Mouse (Mus musculus): ENCODE results near the gene Cadps2.

Gene Cadps2

DNA sequence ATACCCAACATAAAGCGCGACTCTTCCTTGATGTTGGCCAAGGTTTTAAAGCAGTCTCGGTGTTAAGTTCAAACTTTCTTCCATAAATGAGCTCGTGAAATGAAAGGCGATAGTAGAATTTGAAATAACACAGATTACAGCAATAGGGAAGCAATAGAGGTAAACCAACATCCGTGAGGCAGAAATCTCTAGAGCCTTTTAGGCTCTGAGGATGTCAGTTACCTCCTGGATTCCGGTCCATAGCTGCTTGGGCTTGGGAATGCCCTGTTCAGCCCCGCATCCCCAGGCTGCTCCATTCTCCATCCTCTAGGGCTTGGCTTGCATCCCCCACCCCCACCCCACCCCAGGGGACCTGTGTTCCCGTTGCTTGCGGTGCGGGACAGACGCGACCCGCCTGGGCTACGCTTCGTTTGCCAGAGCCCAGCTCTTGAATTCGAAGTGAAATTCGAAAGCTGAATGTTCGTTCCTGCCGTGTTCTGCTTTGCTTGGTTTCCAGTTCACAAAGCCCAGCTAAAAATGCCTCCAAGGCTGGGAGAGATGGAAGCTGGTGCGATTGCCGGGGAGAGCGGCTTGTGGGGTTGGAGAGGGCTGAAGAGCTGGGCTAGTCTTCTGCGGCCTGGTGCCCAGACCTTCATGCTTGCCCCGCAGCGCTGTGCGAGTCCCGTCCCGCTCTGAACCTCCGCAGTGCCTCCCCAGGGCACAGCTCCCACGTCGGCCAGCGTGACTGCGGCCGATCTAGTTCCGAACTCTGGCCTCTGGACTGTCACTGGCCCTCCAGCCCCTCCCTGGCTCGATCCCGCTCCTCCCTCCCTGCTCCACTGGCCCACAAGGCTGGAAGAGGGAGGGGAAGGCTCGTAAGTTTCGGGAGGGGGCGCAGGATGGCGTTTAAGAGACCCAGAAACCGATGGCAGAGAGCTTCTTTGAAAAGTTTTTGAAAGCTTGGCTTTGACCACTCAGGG, 585.6 kb downstream of the Cadps2 start:
- in situ Hi-C loops (cut with MboI, MseI), result no loop called here

DNA sequence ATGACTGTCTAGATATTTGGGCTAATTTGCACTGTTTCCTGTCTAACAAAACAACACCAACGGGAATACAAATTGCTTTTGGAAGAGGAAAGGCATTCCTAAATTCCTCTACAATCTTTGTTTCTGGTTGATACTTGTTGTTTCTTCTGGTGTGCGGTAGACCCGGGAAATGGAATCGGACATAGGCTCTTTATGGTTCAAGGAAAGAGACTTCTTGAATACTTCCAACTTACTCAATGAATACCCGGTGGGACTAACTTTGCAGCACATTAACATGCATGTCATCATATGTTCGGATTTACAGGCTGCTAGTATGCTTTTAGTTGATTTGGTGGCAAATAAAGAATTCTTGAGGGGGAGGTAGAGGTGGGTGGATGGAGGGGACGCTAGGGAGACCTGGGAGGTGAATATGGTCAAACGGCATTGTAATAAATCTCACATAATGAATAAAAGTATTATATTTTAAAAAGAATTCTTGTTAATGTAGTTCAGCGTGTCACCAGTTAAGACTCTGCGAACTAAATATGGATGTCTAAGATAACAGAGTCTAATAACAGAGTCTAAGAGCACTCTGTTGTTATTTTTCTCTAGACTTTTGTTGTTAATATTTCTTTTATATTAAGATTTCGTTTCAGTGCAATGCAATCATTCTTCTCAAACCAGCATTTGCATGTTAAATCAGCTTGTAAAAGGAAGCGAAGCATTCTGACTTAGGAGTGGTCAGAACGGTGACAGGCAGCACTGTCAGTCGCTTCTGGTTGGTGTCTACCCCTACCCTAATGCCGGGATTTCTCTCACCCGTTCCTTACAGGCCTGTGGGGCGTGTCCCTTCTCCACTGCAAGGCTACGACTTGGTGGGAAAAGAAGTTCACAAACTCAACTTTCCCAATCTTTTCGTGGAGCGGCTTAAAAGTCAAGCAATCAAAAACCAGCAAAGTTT, 586.8 kb downstream of the Cadps2 start:
- in situ Hi-C loops (cut with MboI, MseI), result no loop called here

DNA sequence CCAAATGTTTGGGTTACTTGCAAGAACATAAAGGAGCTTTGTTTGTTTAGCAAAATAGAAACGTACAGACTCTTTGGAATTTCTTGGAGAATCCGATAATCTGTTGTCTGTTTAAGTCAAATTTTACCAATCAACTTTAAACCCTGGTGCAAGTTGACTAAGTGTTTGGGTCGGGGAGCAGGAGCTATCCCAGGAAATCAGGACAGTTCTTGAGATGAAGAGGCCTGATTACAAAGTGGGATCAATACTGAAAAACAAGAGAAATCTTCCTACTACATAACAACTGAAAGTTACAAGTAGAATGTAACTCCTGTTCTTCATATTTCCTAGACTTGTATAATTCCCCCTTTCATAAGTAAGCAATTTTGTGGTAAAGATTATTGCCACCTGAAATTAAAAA, 587.8 kb downstream of the Cadps2 start:
- in situ Hi-C loops (cut with MboI, MseI), result no loop called here

DNA sequence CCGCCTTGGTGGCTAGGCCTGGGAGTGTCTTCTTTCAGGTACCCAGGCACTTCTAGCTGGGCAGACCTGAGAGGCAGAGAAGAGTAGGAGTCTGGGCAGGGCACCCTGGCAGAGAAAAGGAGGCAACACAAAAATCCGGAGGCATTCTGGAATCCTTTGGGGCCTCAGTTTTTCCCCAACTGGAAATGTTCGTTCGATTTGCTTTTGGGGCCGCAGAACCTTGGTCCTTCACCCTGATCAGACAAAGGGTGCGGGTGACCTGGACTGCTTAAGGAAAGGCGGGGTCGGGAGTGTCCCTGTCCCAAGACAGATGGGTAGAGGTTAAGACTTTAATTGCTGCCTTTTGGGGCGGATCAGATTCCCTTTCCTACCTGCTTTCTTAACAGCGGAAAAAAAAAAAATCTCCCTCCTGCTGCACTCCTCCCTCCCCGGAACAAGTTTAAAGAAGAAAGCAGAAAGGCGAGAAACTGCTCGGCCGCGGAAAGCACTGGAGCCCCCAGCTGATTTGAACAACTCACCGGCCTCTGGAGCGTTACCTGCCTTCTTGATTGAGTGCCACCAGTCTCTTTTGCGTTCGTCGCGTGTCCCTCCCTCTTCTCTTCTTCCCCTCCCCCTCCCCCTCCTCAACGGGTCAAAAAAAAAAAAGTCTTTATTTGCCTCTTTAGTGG, 588.8 kb downstream of the Cadps2 start:
- in situ Hi-C loops (cut with MboI, MseI), result no loop called here

DNA sequence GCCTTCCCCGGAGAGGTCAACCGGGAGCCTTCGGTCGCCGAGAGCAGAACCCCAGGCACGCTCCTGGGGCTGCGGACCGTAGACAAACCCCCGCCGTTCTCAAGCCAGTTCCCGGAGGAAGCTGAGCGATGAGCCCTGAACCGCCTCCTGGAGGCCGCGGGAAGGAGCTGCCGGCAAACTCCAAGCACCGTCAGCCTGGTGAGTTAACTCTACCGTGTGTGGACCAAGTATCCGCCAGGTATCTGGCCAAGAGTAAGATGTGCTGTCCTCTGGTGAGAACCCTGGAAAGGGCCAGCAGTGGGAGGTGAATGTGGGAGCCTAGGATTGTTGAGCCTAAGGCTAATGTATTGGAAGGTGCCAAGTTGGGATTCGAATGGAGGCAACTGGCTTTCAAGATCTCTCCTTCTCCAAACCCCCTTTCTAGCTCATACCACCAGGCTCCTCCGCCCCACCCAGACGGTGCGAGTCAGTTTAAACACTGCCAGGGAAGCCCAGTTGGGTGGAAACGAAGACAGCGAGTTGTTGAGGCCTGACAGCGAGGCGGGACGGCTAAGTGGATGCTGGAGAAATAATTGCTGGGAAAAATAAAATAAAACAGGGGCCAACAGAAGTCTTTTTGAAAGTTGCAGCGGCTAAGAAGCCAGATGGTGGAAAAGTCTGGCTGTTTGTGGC, 589.5 kb downstream of the Cadps2 start:
- in situ Hi-C loops (cut with MboI, MseI), result no loop called here

DNA sequence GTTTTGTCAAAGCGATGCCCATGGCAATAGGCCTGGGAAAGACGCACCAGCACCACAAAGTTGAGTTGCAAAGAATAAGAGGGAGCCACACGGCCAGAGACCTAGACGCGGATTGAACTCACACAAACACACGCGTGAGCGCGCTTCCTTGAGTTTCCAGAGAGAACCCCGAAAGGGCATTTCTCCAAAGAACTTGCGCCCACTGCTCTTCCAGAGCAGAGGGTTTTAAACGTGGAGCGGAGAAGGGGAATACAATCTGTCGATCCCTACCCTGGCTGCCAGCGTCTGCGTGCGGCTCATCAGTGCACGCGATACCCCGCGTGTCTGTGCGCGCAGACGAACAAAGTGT, 590.2 kb downstream of the Cadps2 start:
- in situ Hi-C loops (cut with MboI, MseI), result no loop called here

DNA sequence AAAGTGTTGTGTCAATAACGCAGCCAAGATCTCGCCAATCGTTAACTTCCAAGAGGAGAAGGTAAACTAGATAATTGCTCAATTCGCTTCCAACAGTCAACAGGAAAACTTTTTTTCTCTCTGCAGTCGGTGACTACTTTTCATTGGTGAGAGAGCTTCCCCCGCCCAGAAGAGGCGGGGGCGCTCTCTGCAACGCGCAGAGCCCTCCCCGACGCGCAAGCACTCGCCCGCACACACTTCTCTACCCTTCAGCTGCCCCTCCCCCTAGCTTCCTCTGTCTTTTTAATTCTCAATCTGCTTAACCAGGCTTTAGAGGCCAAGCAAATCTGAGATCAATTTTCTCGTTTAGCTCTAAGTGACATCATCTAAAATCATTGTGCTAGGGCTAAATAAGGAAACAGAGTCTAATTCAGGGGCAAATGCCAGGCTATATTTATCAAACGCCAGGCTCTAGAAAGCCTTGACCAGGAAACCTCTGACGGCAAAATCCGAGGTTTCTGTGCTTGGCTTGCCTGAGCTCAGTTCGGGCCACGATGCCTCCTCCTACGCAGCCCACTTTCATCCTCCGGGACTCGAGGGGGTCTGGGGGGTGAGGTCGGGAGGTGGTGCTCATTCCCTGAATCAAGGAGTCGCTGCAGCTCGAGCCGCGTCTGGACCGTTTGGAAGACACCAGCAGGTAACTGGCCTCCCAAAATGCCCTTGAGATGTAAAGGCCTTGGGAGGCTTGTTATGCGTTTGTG, 590.7 kb downstream of the Cadps2 start, which contains the start of gene Fezf1:
Gene Fezf1 (minus strand): TSS at position 50 of the 740 bp plus-strand sequence.
- in situ Hi-C loops (cut with MboI, MseI), result no loop called here

DNA sequence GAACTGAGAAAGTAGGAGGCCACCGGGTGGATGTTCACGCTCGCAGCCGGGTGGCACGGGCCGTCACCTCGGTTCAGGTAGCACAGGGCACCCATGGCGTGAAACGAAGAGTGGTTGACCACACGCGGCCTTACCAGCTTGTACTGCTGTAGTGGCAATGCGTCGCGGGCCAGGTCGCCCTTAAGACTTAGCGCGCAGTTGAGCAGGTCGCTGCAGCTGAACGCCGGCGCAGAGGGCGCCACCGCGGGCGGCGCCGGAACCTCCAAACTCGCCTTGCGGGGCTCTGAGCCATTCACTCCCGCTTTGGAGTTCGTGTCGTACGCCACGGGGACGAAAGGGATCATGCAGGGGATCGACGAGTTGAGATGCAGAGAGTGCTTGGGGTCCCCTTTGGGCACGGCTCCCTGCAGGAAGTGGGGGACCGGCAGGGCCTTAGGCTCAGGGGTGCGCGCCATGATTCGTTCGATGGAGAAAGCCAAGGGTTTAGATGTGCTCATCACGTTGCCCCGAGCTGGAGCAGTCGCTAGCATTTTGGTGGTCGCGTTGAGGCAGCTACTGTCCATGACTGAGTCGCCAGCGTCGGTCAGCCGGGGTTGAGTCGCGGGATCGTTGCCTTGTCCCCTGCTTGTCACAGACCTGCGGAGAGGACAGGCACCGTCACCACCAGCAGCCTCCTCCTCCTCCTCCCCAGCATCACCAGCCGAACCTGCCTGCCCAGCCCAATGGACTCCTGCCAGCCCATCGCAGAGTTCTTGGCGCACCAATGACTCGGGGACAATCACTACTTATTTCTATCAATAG, 591.5 kb downstream of the Cadps2 start:
- in situ Hi-C loops (cut with MboI, MseI), result no loop called here

DNA sequence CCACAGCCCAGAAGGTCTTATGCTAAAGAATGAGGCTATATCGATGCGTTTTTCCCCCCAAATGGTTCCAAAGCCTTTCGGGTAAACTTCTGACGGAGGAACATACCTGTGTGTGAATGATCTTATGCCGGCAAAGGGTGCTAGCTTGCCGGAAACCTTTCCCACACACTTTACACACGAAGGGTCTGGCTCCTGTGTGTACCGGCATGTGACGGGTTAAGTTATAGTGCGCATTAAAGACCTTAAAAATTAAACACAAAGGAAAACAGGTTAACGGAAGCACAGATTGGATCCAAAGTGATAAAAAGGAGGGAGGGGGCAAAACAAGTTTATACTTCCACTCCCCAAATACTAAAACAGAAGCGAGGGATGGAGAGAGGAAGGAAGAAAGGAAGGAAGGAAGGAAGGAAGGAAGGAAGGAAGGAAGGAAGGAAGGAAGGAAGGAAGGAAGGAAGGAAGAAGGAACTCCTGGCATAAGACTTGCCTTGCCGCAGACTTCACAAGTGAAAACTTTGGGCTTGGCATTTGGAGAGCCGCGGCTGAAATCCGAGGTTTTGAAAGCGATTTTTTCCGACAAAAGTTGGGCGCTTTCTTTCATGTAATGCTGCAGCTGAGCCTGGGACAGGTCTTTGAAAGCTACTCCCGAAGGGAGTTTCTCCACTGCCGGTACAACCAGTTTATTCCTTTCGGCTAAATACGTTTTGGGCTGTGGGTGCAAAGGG, 592.3 kb downstream of the Cadps2 start:
- in situ Hi-C loops (cut with MboI, MseI), result no loop called here

DNA sequence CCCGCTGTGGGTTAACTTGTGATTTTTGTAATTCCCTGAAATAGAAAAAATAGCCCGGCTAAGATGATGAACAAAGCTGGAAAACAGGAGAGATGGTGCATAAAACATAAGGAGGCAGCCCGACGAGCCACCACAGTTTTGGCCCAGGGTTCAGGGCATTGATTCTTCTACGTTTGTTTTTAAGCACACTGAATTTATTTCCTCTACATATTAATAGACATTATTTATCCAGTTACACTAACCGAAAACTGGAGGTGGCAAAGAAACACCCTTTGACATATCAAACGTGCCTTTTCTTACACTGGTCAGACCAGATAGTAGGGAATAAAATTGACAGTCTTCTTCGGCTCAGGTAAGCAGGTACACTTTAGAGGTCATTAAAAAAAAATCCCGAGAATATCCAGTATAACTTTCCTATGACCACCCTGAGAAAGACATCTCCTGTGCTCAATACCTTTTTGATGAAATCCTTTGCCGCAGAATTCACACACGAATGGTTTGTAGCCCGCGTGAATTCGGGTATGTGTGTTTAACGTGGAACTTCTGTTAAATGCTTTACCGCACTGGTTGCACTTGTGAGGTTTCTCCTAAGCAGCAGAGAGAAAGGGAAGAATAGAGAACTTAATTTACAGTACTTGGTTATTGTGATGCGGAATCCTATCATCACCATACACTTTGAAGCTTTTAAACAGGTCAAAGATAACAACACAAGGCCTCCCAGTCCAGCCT, 593.0 kb downstream of the Cadps2 start:
- in situ Hi-C loops (cut with MboI, MseI), result no loop called here

DNA sequence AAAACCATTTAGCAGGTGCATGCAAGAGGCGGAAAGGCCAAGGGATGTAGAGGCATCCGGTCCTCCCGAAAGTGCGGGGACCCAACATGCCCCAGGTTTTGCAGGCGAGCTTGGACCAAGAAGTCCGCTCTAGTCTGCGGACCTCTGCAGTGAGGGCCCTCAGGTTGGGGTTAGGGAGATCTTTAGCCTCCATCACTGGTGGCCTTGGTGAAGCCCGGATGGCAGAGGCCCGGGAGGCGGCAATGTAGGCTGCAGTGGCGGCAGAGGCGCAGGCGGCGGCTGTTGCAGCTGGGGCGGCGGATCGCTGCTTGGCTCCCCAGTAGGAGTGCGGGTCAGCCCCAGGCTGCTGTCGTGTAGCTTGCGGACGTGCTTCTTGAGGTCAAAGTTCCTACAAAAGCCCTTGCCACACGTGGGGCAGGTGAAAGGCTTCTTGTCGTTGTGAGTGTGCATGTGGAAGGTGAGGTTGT, 593.6 kb downstream of the Cadps2 start:
- in situ Hi-C loops (cut with MboI, MseI), result no loop called here

DNA sequence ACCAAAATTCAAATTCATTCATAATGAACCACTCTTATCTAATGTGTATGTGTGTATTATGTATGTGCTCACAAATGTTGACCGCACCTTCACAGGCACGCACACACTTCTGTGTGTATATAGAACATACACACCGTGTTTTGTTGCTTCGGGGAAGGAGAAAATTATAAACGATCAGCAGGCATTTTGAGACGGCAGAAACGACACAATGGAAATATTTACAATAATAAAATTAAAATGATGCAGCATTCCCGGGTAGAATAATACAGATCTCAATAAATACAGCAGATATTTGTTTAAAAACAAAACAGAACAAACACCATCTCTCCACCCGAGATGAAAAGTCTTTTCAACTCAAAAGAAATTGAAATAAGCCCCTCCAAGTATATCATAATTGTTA, 594.1 kb downstream of the Cadps2 start:
- in situ Hi-C loops (cut with MboI, MseI), result no loop called here

DNA sequence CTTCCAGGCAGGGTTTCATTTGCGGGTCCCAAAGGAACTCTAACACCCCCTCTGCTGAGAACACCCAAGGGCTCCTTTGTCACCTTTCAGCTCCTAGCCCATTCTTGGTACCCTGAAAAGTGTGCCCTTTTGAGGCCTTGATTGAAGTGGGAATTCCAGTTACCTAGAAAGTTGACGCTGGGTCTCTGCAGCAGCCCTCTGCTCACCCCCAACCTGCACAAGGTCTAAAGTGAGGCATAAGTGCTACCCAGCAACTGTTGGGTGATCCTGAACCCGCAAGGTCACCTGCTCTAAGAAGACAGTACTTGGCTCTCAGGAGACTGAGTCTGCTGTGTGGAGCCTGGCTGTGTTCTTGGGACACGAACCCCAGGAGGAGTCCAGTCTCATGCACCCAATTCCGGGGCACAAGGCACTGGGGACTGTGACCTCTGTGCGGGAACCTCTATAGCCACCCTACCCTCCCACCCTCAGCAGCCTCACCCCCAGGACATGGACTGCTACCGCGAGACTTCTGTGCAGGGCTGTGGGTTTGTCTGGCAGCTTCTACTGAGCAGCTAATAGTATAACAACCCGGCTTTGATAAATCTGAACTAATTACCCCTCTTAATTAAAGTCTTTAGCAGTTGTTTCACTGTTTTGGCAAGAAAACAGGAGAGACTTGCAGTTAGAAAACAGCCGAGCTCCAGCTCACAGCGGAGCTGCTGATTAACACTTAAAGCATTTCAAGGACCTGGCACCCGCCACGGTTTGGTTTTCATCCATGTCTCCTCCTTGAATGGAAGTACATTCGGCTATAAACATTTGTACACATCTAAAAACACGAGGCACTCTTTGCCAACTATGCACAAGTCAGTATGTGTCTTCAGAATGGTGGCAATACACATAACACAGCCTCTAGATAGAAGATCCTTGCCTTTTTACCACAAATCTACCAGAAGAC, 595.1 kb downstream of the Cadps2 start:
- in situ Hi-C loops (cut with MboI, MseI), result no loop called here
